Mouse (Mus musculus) layer of hippocampus, postnatal 36 days (tissue): ENCODE measurements around the gene Pld4. TPM values are rescaled to one million over a fixed set of nuclear protein-coding genes. Genes with fewer than 3 reads are reported as not detected.

Source experiments
- DNase-seq, 2 experiments: peaks; one replicate each; pipeline ENCODE4 v3.0.0; 2022
- total RNA-seq, 2 experiments: library from RNA; stranded (reverse); gene quantifications; 2 replicates each; pipeline ENCODE4 v1.2.3; 2021

Gene Pld4
- total RNA-seq, 2 experiments from 2014 or later = 8.7 to 9.4 TPM

DNA sequence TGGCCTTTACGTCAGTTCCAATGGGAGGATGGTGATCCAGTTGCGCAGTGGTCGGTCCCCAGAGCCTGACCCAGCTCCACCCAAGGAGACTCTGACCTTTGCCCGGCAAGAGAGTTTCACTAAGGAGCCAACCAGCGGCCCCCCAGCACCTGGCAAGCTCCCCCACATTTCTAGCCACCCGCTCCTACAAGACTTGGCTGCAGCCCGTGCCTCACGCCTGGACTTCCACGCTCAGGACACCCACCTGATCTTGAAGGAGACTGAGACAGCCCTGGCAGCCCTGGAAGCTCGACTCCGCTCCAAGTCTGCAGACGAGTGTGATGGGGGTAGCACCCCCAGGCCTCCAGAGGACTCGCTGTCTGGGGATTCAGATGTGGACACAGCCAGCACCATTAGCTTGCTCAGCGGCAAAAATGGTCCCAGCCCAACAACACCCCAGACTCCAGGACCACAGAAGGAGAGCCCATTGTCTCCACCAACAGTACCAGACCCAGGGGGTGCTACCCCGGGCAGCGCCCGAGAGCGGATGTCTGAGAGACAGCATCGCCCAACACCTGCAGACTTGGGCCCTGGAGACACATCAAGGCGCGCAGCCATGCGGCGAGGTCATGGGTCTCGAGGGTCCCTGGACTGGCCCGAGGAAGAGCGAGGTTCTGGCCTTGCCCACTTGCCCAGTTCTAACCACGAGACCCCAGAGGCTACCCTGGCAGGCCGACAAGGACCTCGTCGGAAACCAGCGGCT is 22.0 kb upstream of the Pld4 start:
- no peak for DNase-seq

DNA sequence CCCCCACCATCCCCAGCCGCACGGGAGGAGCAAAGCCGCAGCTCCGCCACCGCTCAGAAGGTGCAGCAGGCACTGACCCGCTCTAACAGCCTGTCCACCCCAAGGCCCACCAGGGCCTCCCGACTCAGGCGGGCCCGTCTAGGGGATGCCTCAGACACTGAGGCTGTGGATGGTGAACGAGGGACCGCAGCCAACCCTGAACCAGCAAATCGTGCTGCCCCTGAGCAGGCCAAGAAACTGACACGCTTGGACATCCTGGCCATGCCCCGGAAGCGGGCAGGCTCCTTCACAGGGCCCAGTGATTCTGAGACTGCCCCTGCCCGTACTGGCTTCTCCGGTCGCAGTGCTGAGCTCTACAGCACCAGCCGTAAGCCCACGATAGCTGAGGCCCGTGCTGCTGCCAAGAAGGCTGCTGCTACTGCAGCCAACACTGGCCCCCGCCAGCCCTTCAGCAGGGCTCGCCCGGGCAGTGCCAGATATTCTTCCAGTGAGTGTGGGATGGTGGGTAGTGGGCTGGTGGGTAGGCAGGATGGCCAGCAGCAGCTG is 21.4 kb upstream of the Pld4 start:
- DNase-seq = no peak

DNA sequence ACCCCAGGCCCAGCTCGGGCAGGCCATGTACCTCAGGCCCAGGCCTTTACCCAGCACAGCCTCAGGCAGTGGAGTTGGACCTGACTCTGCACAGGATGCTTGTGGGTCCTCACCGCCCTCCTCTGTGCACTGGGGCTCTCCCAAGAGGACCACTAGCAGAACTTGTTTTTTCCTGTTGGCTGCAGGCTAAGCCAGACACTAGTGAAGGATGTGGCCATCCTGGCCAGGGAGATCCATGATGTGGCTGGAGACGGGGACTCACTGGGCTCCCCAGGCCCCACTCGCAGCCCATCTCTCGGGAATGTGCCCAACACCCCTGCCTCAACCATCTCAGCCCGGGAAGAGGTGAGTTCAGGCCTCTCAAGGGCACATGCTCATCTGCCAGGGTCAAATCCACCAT is 17.7 kb upstream of the Pld4 start:
- DNase-seq = no peak

DNA sequence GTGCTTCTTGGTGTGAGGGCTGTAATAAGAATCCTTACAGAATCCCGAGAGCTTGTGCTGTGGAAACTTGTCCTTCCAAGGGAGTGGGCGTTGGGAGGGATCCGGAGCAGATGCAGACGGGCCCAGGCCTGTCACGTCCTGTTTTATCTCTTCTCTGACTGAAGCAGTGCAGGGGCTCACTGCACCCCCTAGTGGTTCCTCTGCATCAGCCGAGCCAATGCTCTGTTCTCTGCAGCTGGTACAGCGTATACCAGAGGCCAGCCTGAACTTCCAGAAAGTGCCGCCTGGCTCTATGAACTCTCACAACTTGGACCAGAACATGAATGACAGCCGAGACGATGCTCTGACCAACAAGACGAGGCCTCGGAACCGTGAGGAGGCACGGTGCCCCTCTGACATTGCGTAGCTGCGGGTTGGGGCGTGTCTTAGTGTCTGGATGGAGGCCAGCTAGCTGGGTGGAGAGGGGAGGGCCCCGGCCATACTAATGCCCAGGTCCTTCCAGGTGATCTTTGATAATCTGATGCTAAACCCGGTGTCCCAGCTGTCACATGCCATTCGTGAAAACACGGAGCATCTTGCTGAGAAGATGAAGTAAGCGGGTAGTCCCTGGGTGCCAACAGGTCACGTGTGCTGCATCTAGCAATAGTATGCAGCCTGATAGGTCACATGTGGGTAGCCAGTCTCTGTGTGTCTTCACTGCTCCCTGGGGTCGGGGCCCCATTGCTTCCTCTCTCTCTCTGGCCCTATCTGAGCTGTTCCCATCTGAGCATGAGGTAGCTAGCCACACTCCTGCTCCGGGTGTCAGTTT is 17.1 kb upstream of the Pld4 start:
- DNase-seq = peak; percentile 80

DNA sequence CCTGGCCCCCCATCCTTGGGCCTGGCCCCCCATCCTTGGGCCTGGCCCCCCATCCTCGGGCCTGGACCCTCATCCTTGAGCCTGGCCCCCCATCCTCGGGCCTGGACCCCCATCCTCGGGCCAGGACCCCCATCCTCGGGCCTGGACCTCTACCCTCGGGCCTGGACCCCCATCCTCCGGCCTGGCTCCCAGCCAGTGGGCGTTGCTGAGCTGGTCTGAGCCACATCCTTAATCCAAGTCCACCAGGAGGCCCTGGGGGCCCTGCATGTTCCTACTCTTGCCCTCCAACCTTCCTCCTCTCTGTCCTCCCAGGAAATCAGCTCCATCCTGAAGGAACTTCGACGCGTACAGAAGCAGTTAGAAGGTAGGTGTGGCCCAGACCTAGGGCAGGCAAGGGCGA is 16.2 kb upstream of the Pld4 start:
- no peak for DNase-seq

DNA sequence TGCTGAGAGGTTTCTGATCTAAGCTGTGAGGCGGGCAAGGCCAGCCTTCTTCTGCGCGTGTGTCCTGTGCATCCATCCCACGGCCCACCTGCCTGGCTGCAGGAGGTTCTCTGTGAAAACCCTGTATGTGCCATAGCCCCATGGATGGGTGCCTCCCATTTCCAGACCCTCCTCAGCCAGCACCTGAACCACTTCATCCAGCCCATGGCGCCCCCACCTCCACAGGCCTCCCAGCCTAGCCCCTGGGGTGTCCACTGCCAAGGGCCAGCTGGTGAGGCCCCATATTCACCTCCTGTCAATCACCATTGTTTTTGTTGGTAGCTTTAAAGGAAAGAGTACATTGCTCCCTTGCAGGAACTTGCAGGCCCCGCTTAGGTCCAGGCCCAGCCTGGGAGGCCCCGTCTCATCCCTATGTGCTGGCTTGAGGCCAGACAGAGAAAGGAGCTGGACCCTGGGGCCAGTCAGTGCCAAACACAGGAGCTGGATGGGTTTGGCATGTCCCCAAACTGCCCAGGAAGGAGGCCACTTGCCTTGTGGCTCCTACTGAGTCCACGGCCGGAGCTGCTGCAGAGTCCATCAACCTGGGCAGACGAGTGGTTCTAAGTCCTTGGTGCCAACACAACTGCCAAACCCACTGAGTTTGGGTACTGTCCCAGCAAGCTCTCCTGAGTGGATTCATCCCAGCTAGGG is 15.4 kb upstream of the Pld4 start:
- DNase-seq = no peak

DNA sequence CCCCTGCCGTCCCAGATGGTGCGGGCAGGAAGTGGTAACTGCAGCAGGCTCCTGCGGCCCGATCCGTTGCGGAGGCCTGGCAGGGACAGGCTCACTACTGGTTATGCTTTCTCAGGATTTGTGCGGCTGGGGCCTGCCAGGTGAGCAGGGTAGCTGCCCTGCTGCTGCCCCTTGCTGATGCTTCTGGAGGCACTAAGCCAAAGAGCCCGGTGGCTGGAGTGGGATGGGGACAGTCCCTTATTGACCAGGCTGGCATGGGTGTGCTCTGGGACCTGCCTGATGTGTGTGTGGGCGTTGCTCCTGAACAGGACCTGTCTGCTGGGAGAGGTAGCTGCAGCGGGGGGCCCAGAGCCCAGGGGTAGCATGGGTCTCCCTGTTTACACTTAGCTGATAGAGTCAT is 14.7 kb upstream of the Pld4 start:
- no peak for DNase-seq

DNA sequence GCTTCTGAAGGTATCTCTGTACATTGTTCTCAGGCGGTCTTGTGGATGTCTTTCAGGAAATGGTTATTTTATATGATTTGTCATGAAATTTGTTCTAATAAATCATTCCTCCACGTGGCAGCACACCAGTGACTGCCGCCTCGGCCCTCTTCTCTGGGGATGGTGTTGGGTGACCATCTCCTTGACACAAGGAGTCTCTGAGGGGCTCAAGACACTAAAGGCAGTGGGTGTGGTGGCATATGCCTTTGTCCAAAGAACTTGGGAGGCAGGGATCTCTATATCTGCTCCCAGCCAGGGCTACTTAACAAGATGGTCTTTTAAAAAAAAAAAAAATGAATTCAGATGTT is 14.0 kb upstream of the Pld4 start:
- no peak for DNase-seq

DNA sequence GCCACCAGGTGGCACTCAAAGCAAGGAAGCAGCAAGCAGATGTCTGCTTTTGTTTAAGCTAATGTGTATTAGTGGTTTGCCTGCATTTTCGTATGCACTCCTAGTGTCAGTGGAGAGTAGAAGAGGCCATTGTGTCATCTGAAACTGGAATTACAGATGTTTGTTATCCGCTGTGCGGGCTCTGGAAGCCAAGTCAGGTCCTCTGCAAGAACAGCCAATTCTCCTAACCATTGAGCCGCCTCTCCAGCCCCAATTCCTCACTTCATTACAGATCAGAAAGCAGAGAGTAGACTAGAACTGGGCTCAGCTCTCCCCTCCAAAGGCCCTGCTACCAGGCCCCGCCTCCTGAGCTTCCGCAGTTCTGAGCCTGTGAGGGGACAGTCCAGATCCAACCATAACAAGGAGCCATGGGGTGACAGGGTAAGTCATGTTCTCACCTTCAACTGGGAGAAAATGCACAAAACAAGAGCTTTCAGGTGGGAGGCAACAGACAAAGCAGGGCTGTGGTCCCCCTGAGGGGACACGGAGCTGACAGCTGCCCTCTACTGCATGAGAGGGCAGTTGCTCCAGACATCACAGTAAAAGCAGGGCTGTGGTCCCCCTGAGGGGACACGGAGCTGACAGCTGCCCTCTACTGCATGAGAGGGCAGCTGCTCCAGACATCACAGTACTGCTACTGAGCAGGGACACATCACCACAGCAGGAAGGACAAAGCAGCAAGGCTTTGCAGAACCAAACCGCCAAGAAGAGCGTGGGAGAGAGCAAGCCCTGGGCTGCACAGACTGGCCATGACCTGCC is 13.4 kb upstream of the Pld4 start:
- no peak for DNase-seq

DNA sequence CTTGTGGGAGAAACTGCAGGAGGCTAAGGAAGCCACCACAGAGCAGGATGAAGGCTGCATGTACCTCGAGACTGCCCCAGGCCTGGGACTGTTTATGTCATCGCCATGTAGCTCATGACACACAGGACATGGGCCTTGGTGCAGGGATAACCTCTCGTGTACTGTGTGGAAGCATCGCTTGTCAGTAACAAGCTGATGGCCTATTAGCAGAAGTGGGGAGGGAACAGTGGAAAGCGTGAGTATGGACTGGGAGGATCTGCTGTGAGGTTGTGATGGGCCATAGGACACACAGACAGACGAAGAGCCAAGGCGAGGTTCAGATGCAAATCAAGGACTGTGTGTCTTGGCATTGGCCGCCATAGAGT is 12.9 kb upstream of the Pld4 start:
- DNase-seq = no peak

DNA sequence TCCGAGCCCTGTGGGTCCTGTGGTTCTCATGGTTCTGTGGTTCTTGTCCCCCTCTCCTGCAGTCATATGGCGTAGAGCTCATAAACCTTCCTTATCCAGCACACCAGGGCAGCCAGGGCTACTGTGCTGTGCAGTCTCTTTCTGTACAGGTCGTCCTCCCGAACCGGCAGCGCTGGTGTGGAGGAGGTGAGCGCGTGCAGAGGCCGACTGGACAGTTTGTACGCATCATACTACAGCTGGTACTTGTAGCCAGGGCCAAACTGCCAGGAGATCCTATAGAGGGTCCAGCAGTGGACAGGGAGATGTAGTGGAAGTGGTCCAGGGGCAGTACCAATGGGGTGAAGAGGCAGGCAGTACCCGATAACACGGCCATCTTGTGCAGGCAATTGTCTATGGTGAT is 9.5 kb upstream of the Pld4 start:
- DNase-seq = no peak

DNA sequence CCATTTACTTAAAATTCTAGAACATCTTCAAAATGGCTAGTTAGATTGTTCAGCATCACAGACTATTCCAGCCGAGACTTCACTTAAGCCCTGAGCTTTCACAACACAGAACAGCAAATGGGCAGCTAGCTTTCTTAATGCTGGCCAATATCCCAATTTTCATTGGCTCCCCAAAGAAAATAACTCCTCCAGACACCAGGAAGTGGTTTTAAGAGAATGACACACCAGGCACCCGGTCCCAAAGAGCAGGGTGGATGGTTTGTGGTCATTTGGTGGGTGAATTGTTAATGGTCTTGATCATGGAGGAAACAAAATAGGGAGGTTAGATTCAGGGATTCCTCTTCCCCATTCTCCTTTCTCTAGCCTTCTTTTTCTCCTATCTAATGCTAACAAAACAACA is 8.1 kb upstream of the Pld4 start:
- no peak for DNase-seq

DNA sequence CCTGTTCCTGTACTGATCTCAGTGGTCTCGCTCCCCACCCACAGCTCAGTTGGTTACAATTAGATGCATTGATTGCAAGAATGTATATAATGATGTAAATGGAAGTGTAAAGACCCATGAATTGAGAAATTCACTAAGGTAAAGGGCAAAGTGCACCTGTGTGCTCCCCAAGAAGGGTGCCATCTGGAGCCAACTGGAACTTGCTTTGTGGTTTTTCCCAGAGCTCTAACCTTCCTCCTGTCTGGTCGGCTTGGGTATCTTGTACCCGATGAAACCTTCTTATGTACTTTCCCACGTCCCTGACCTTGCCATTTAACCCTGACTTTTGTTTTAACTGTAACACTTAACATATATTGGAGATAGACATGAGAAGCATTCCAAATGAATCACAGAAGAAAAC is 4.6 kb upstream of the Pld4 start:
- DNase-seq = no peak

DNA sequence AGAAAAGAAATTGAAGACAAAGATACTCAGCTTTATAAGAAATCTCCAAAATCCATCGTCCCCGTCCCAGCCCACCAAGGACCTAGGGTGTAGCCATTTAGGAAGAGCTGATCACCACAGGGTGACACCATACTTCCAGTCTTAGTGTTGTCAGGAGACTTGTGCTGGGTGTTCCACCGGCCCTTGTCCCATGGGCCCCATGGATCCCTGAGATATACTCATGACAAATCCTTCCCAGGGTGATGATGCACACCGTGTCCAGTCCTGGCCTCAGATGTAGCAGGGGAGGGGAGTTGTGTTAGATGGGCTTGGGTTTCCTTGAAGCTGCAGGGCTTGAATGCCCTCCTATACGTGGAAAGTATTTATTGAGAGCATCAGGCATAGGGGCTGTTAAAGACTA is 2.6 kb upstream of the Pld4 start:
- DNase-seq = no peak

DNA sequence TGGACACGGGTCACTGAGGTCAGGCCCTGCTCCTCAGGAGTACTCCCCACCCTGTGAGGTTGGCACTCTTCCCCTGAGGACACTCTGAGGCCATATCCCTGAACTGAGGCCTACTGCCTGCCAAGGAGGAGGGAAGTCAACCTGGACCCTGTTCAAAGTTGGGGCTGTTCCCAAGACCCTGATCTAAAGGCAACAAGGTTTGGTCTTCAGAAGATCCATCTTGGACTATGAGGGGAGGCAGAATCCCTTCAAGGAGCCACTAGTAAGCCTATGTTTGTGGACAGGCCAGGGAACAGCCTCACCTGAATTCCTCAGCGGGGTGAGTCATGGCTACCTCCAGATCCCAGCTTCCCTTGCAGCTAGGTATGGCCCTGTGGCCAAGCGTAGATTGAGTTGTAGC is 984 bp upstream of the Pld4 start:
- DNase-seq = no peak

DNA sequence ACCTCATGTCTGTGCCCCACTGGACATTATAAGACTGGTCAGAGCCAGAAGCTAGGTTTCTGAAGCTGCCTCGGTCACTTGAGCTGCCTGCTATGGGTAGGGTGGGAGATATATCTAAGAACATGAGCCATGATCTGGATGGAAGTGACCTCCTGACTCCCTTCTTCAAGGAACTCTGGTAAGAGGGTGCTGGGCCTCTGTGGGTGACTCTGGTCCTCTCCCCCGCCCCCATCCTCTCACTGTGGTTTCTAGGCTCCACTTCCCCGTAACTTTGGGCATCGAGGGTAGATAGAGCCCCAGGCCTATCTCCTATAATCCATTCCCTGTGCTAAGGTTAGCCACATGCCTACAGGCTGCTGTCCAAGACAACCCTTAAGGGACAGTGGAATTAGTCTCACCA is 956 bp downstream of the Pld4 start:
- no peak for DNase-seq

DNA sequence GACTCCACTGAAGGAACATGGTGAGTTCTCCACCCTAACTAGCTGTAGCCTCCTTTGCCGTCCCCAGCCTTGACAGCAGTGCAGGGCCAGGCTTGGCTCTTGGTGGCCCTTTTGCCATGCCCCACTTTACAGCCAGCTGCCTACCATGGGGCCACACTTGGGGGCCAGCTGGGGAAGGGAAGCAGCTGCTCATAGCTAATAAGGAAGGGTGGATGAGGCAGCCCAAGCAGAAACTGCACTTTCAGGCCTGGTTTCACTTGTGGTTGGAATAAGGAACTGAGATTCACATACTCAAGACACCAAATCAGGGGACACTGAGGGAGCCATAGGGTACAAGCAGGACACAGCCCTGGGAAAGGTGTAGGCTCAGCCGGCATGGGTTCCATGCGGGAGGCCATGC is 1.6 kb downstream of the Pld4 start:
- DNase-seq = no peak

DNA sequence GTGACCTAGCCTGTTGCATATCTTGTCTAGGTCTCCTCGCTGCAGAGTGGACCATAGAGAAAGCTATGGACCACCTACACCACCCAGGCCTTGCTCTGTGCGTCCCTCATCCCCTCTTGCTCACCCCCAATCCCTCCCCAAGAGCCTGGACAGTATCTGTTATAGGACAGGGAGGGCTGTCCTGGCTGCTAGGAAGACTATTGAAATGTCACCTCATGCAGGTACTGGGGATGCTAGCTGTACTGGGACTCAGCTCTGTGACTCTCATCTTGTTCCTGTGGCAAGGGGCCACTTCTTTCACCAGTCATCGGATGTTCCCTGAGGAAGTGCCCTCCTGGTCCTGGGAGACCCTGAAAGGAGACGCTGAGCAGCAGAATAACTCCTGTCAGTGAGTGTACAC is 2.7 kb downstream of the Pld4 start:
- DNase-seq = no peak

DNA sequence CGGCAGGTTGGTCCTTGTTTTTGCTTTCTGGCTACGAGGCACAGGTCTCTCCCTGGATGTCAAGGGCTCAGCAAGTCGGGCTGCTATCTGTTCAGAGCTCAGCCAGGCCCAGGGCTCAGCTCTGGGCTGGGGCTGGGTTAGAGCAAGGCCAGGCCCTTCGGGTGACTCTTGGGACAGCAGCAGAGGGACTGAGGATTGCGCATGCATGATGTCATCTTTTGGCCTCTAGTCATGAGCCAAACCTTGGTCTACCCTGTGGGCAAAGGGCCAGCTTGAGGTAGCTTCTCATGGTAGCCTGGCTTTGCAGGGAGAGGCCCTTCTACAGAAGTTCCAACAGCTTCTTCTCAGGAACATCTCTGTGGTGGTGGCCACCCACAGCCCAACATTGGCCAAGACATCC is 3.7 kb downstream of the Pld4 start:
- no peak for DNase-seq

DNA sequence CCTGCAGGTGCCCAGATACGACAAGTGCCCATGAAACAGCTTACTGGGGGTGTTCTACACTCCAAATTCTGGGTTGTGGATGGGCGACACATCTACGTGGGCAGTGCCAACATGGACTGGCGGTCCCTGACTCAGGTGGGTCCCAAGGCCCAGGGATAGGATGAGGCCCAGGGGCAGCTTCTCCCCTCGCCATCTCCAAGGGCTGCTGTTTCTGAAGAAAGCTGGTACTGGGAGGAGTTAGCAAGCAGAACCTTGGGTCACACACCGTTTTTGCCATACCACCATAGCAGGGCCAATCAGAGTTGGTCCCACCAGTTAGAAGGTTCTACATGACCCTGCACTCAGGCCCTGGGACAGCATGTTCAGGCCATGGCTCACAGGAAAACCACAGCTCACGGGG is 4.5 kb downstream of the Pld4 start:
- no peak for DNase-seq

DNA sequence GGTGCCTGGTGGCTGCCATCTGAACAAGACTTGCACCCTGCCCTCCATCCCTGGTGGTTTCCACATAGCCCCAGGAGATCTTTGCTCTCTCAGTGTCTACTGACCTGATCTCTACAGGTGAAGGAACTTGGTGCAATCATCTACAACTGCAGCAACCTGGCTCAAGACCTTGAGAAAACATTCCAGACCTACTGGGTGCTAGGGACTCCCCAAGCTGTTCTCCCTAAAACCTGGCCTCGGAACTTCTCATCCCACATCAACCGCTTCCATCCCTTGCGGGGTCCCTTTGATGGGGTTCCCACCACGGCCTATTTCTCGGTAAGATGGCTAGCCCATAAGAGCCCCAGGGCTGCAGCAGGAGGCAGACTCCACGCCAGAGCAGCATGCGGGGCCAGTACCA is 6.1 kb downstream of the Pld4 start:
- DNase-seq = no peak

DNA sequence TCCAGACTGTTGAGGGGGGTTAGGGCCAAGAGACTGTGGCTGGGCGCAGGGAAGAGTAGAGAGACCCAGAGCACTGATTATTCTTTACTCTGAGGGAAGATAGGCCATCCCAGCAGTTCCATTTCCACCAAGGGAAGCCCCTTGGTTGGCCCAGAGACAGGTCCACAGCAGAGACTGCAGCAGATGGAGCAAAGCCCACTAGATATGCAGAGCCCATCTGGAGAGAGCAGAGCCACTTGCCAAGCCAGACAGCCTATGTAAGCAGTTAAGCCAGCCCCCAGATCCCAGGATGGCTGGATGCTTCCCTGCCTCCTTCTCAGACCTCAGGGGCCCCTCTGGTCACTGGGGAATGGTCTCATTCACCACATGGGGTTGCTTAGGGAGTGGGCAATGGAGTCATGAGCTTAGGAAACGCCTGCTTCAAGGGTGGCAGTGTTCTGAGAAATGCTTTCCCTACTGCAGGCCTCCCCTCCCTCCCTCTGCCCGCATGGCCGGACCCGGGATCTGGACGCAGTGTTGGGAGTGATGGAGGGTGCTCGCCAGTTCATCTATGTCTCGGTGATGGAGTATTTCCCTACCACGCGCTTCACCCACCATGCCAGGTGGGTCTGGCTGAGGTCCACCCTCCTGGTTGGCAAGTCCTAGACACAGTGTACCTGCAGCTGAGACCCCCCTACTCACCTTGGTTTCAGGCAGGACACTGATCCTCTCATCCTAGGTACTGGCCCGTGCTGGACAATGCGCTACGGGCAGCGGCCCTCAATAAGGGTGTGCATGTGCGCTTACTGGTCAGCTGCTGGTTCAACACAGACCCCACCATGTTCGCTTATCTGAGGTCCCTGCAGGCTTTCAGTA is 6.8 kb downstream of the Pld4 start:
- DNase-seq = no peak
